Mouse (Mus musculus) intestine, embryonic 16.5 days (tissue): Measurements from ENCODE around the gene Pitpnm2. TPM values are rescaled to one million over a fixed set of nuclear protein-coding genes. Genes with fewer than 3 reads are reported as not detected.
A peak's percentile ranks its signal among the peaks of the same experiment; 100 is the strongest.

ENCODE experiments used
- ATAC-seq: fragments of 200-750 bp; cut with Nextera tagmentation; 2 replicates; pipeline ENCODE4 v1.8.0; 2017; ENCODE audit warnings: moderate TSS enrichment, moderate library complexity
- H3K27ac ChIP-seq: fragments of 300-500 bp; sonication (generic); 2 replicates; pipeline ENCODE4 v1.5.1; 2014; ENCODE audit warnings: mild to moderate bottlenecking, low read length
- H3K27me3 ChIP-seq: fragments of 300-500 bp; sonication (generic); replicated peaks from 2 replicates; pipeline ENCODE4 v1.6.1; 2014; ENCODE audit warnings: low read length, control low read depth, mixed read lengths; ENCODE audit not compliant: control insufficient read depth, insufficient read depth
- H3K36me3 ChIP-seq: fragments of 300-500 bp; sonication (generic); 2 replicates; pipeline ENCODE4 v1.6.1; 2014; ENCODE audit warnings: low read length, control low read depth; ENCODE audit not compliant: control insufficient read depth, insufficient read depth
- H3K4me1 ChIP-seq: fragments of 300-500 bp; sonication (generic); 2 replicates; pipeline ENCODE4 v1.6.1; 2014; ENCODE audit warnings: low read length, control low read depth, mixed read lengths; ENCODE audit not compliant: control insufficient read depth, insufficient read depth
- H3K4me2 ChIP-seq: fragments of 300-500 bp; sonication (generic); 2 replicates; pipeline ENCODE4 v1.6.1; 2014; ENCODE audit warnings: low read depth, low read length, control low read depth
- H3K4me3 ChIP-seq: fragments of 300-500 bp; sonication (generic); 2 replicates; pipeline ENCODE4 v1.5.1; 2014; ENCODE audit warnings: mild to moderate bottlenecking, low read length
- H3K9ac ChIP-seq: fragments of 300-500 bp; sonication (generic); 2 replicates; pipeline ENCODE4 v1.6.1; 2014; ENCODE audit warnings: low read depth, low read length
- H3K9me3 ChIP-seq: fragments of 300-500 bp; sonication (generic); 2 replicates; pipeline ENCODE4 v1.6.1; 2016; ENCODE audit warnings: low read length, control low read depth; ENCODE audit not compliant: control insufficient read depth
- WGBS: fragments of 180-500 bp; shearing (Covaris S2); extraction: QIAGEN DNeasy Blood & Tissue Kit; methylation state at CpG from one replicate; pipeline ENCODE4 v1.1.7; 2014; 5-methylcytosine and 5-hydroxymethylcytosine counted together
- polyA plus RNA-seq: library from polyadenylated mRNA; unstranded; fragments of >200 nt; fragmentation: Nextera tagmentation; extraction: Ambion mirVana; gene quantifications from 2 replicates; pipeline ENCODE4 v1.2.1, GENCODE M21; 2015

The Pitpnm2 gene
- polyA plus RNA-seq, 1 experiment from 2014 or later = 1.8 TPM

DNA sequence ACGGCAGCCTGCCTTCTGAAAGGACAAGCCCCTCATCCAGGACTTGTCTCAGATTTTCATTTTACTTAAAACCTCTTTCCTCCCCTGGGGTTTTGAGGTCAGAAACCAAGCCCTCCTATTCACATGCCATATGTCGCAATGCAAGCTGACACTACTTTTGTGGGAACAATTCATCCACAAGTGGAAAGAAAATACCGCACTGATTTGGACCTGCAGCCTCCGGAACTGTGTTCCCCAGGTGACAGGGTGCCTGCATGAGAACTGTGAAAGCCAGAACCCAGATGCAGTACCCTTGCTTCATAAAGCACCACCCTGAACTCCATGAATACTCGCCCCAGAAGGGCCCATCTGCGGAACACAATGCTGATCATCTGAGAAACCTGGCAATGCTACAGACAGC, 22.4 kb downstream of the Pitpnm2 start:
- no peak overlapping the region for H3K9ac ChIP-seq
- no peak overlapping the region for H3K4me3 ChIP-seq
- WGBS = 71% methylated on average over 6 of the region's 6 CpGs
- no peaks in the 10 kb centered on the region for H3K36me3 ChIP-seq
- no peaks in the 10 kb centered on the region for H3K27me3 ChIP-seq
- H3K9me3 ChIP-seq = no peaks in the 10 kb centered on the region
- peaks cover 11% of the 10 kb centered on the region for H3K4me1 ChIP-seq
- H3K27ac ChIP-seq = no peak overlapping the region
- no peak for ATAC-seq
- H3K4me2 ChIP-seq = no peak overlapping the region

DNA sequence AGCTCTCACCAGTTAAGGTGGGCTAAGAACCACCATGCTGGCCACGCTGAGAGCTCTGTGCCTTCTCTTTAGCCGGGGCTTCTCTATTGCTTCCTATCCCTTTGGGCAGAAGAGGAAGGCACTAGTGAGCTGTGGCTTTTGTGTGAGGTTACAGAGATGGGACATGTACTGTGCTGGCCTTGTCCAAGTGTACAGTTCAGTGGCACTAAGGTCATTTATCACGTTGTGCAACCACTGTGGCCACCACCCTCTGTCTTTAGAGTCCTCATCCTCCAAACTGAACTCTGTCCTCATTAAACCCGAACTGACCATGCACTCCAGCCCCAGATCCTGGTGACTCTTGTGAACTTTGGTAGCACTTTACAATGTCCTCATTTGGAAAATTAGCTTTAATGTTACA, 23.1 kb downstream of the Pitpnm2 start:
- H3K9me3 ChIP-seq = no peaks in the 10 kb centered on the region
- H3K36me3 ChIP-seq = no peaks in the 10 kb centered on the region
- no peak overlapping the region for H3K27ac ChIP-seq
- no peak overlapping the region for H3K9ac ChIP-seq
- no peaks in the 10 kb centered on the region for H3K27me3 ChIP-seq
- peaks cover 9% of the 10 kb centered on the region for H3K4me1 ChIP-seq
- peak; percentile 55; the same call in 1 of the 2 replicates for ATAC-seq
- WGBS = 80% methylated on average over 4 of the region's 4 CpGs
- H3K4me3 ChIP-seq = no peak overlapping the region
- no peak overlapping the region for H3K4me2 ChIP-seq

GRCm38 (mm10) chr5:124225891-124226290, 23.7 kb downstream of the Pitpnm2 start:
- no peak overlapping the region for H3K9ac ChIP-seq
- H3K4me3 ChIP-seq = no peak overlapping the region
- no peaks in the 10 kb centered on the region for H3K27me3 ChIP-seq
- no peaks in the 10 kb centered on the region for H3K36me3 ChIP-seq
- H3K27ac ChIP-seq = no peak overlapping the region
- WGBS = 90% methylated on average over 7 of the region's 7 CpGs
- peaks cover 11% of the 10 kb centered on the region for H3K4me1 ChIP-seq
- H3K4me2 ChIP-seq = no peak overlapping the region
- H3K9me3 ChIP-seq = no peaks in the 10 kb centered on the region
- no peak for ATAC-seq

GRCm38 (mm10) chr5:124224321-124225092, 25.1 kb downstream of the Pitpnm2 start:
- WGBS = 72% methylated on average over 16 of the region's 16 CpGs
- no peak for ATAC-seq
- no peaks in the 10 kb centered on the region for H3K27me3 ChIP-seq
- no peak overlapping the region for H3K27ac ChIP-seq
- no peaks in the 10 kb centered on the region for H3K36me3 ChIP-seq
- peaks cover 12% of the 10 kb centered on the region for H3K4me1 ChIP-seq
- no peak overlapping the region for H3K4me2 ChIP-seq
- no peaks in the 10 kb centered on the region for H3K9me3 ChIP-seq
- no peak overlapping the region for H3K4me3 ChIP-seq
- no peak overlapping the region for H3K9ac ChIP-seq

DNA sequence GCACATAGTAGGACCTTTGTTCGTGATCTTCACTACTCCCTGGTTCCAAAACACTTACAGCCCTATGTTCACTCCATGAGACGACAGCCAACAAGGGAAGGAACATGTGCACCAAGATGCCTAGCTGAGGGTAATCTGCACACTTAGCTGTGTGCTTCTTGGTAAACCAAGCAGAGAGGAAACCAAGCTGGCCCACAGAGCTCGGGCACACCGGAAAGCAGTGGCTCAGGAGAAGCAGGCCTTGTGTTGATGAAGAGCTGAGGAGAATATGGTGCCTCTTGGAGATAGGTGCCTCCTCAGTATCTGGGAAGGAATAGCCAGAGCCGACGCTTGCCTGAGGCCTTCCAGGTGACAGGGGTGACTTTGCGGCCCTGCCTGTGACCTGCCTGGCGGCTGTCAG, 26.0 kb downstream of the Pitpnm2 start:
- Histone ChIP-seq H3K27ac (no peak overlapping the region), H3K4me2 (no peak overlapping the region), H3K9me3 (no peaks in the 10 kb centered on the region), H3K9ac (no peak overlapping the region), H3K27me3 (no peaks in the 10 kb centered on the region), H3K4me3 (no peak overlapping the region), H3K36me3 (no peaks in the 10 kb centered on the region), H3K4me1 (peaks cover 16% of the 10 kb centered on the region)
- no peak for ATAC-seq
- 79% methylated on average over 8 of the region's 8 CpGs for WGBS

GRCm38 (mm10) chr5:124222696-124223095, 26.9 kb downstream of the Pitpnm2 start:
- no peak for ATAC-seq
- no peak overlapping the region for H3K4me3 ChIP-seq
- H3K27me3 ChIP-seq = no peaks in the 10 kb centered on the region
- peaks cover 16% of the 10 kb centered on the region for H3K4me1 ChIP-seq
- H3K36me3 ChIP-seq = no peaks in the 10 kb centered on the region
- H3K9me3 ChIP-seq = no peaks in the 10 kb centered on the region
- H3K9ac ChIP-seq = no peak overlapping the region
- H3K27ac ChIP-seq = no peak overlapping the region
- 78% methylated on average over 11 of the region's 11 CpGs for WGBS
- no peak overlapping the region for H3K4me2 ChIP-seq

DNA sequence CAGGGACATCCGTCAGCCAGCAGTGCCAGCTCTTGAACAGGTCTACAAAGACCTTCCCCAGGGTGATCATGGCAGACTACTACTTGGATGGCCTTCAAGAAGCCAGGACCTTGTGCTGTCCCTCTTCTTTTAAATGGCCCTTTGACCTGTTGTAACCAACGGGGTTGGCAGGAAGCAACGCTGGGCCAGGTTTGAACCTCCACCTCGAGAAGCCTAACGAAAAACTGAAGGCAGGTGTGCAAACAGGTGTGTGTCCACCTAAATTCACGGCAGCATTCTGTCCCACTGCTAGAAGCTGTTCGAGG, 27.9 kb downstream of the Pitpnm2 start:
- Histone ChIP-seq H3K4me3 (no peak overlapping the region), H3K27ac (peak overlapping the region; percentile 20; the same call in 1 of the 2 replicates), H3K9me3 (no peaks in the 10 kb centered on the region), H3K4me2 (no peak overlapping the region), H3K36me3 (no peaks in the 10 kb centered on the region), H3K9ac (no peak overlapping the region), H3K4me1 (peaks cover 11% of the 10 kb centered on the region), H3K27me3 (no peaks in the 10 kb centered on the region)
- ATAC-seq = no peak
- 79% methylated on average over 7 of the region's 7 CpGs for WGBS

DNA sequence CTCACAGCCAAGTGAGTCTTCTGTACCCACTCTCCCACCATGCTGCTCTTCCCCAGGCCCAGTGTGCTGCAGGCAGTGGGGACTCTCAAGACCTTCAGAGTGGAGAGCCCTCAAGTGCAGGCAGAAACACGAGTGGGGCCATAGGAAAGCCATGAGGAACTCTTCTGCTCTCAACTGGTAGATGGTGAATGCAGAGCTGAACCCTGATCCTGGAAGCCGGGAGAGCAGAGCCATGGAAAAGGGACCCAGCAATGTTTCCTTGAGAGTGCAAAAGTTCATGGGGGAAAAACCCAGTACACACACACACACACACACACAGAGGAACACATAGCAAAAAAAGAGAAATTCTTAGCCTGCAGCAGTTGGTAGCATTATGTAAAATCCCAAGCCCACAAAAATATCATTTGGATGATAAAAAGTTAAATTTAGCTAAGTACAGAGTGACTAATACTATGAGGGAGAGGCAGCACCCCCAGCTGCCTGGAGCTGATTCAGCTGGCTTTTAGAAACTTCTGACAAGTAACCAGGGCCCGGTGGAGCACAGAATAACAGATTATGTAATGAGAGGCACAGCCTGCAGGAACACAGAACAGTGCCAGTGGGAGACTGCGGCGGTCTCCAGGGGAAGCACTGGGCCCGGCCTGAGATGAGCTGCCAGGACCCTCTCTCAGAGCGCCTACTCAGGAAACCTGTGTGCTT, 28.4 kb downstream of the Pitpnm2 start:
- Histone ChIP-seq H3K9me3 (no peaks in the 10 kb centered on the region), H3K4me2 (no peak overlapping the region), H3K36me3 (no peaks in the 10 kb centered on the region), H3K4me1 (peaks cover 11% of the 10 kb centered on the region), H3K27ac (peak overlapping the region; percentile 20; the same call in 1 of the 2 replicates), H3K27me3 (no peaks in the 10 kb centered on the region), H3K9ac (no peak overlapping the region), H3K4me3 (no peak overlapping the region)
- peak; percentile 42; the same call in 1 of the 2 replicates for ATAC-seq
- 54% methylated on average over 7 of the region's 7 CpGs for WGBS

DNA sequence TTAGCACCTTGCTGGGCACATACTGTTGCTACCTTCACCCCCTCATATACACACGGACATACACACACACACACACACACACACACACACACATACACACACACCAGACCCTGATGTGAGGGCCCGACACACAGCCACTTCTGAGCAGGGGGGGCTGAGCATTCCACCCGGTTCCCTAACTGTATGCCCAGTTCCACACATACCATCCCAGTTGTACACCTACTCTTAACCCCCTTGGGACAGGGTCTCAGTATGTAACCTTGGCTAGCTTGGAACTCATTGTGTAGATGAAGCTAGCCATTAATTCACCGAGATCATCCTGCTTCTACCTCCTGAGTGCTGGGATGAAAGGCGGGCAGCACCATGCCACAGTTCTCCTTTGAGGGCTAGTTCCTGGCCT, 29.0 kb downstream of the Pitpnm2 start:
- ATAC-seq = no peak
- H3K9me3 ChIP-seq = no peaks in the 10 kb centered on the region
- WGBS = 83% methylated on average over 5 of the region's 5 CpGs
- no peak overlapping the region for H3K9ac ChIP-seq
- no peak overlapping the region for H3K27ac ChIP-seq
- no peaks in the 10 kb centered on the region for H3K36me3 ChIP-seq
- H3K4me2 ChIP-seq = no peak overlapping the region
- no peaks in the 10 kb centered on the region for H3K27me3 ChIP-seq
- H3K4me1 ChIP-seq = peaks cover 11% of the 10 kb centered on the region
- H3K4me3 ChIP-seq = no peak overlapping the region
